Mouse (Mus musculus) G1E (cell line): Measurements from ENCODE around the gene Psmb7. TPM values are rescaled to one million over a fixed set of nuclear protein-coding genes. Genes with fewer than 3 reads are reported as not detected.

Experiments used
- ATAC-seq: 2 replicates; pipeline ENCODE4 v1.8.0; 2016; ENCODE audit warnings: mild to moderate bottlenecking; ENCODE audit not compliant: insufficient number of reproducible peaks, poor library complexity, low FRiP score, severe bottlenecking; ENCODE audit errors: extremely low read depth
- DNase-seq: peaks from one replicate; pipeline ENCODE4 v3.0.0; 2012; ENCODE audit warnings: low spot score
- H3K27me3 ChIP-seq: 2 replicates; pipeline ENCODE4 v1.6.1; 2012; ENCODE audit warnings: mild to moderate bottlenecking, low read length, inconsistent platforms; ENCODE audit not compliant: insufficient read depth
- H3K36me3 ChIP-seq: replicated peaks from 2 replicates; pipeline ENCODE3; 2012; ENCODE audit warnings: mild to moderate bottlenecking, inconsistent platforms
- H3K4me1 ChIP-seq: 2 replicates; pipeline ENCODE4 v1.6.1; 2012; ENCODE audit warnings: low read depth, low read length, inconsistent platforms, mixed read lengths; ENCODE audit not compliant: insufficient read depth
- H3K4me3 ChIP-seq: 2 replicates; pipeline ENCODE4 v1.5.1; 2012; ENCODE audit warnings: low read depth, mild to moderate bottlenecking, inconsistent platforms, low read length, moderate library complexity, mixed read lengths
- H3K9me3 ChIP-seq: replicated peaks from 2 replicates; pipeline ENCODE4 v1.6.1; 2012; ENCODE audit warnings: inconsistent platforms
- CTCF ChIP-seq: IDR thresholded peaks from 2 replicates; pipeline ENCODE4 v1.5.1; 2012; ENCODE audit warnings: low read depth, low read length, inconsistent platforms, mixed read lengths
- GATA1 ChIP-seq: IDR thresholded peaks from 2 replicates; pipeline ENCODE4 v1.6.1; 2012; ENCODE audit warnings: borderline replicate concordance, low read length, inconsistent platforms, mixed read lengths
- GATA2 ChIP-seq: IDR thresholded peaks from 2 replicates; pipeline ENCODE4 v1.6.1; 2012; ENCODE audit warnings: low read depth, low read length, inconsistent platforms, borderline replicate concordance
- POLR2AphosphoS5 ChIP-seq: IDR thresholded peaks from 2 replicates; pipeline ENCODE4 v1.6.1; 2012; ENCODE audit warnings: low read depth, low read length, inconsistent platforms; ENCODE audit not compliant: insufficient replicate concordance
- TAL1 ChIP-seq: conservative IDR thresholded peaks from 2 replicates; pipeline ENCODE4 v1.6.1; 2012; ENCODE audit warnings: low read depth, low read length, inconsistent platforms, mixed read lengths
- polyA plus RNA-seq: library from polyadenylated mRNA; stranded (reverse); fragments of >175 nt; gene quantifications from 2 replicates; pipeline ENCODE4 v1.2.3, GENCODE M21; 2012
- total RNA-seq, 2 experiments: library from RNA; stranded (forward) in 1 of 2; stranded (reverse) in 1 of 2; fragments of 200-1000 nt in 1 of 2; fragments of >200 nt in 1 of 2; fragmentation: Nextera tagmentation in 1 of 2; gene quantifications; 2 replicates each; pipeline ENCODE4 v1.2.3; 2014 to 2017

Gene Psmb7
- total and polyA plus RNA-seq, 3 experiments: 15.2 to 261 (median 114) TPM

DNA sequence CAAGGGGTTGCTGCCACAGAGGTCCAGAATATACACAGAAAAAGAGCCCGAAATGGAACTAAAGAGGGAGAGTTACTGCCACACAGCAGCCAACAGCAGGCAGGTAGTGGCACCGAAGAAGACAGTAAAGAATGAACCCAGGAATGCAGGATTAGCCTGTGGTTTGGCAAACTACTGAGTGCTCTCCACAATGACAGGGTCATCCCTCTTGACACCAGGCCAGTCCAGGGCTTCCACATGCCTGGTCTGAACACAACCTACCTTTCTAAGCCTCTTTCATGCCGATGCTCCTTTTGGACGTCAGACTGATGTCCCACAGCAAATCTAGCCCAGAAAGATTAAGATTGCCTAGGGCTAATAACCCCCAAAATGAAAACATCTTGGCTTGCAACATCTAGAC is 15.1 kb downstream of the Psmb7 start:
- Histone ChIP-seq H3K27me3 (no peaks in the 10 kb centered on the region), H3K4me1 (peaks cover 3% of the 10 kb centered on the region; the same call in 1 of the 2 replicates), H3K4me3 (no peak overlapping the region), H3K9me3 (no peaks in the 10 kb centered on the region), H3K36me3 (peaks cover 97% of the 10 kb centered on the region)
- ATAC-seq: no peak
- DNase-seq: no peak
- no peak for TF ChIP-seq POLR2AphosphoS5
- no peak for TF ChIP-seq GATA1
- TF ChIP-seq TAL1: no peak
- TF ChIP-seq GATA2: no peak
- no peak for TF ChIP-seq CTCF

DNA sequence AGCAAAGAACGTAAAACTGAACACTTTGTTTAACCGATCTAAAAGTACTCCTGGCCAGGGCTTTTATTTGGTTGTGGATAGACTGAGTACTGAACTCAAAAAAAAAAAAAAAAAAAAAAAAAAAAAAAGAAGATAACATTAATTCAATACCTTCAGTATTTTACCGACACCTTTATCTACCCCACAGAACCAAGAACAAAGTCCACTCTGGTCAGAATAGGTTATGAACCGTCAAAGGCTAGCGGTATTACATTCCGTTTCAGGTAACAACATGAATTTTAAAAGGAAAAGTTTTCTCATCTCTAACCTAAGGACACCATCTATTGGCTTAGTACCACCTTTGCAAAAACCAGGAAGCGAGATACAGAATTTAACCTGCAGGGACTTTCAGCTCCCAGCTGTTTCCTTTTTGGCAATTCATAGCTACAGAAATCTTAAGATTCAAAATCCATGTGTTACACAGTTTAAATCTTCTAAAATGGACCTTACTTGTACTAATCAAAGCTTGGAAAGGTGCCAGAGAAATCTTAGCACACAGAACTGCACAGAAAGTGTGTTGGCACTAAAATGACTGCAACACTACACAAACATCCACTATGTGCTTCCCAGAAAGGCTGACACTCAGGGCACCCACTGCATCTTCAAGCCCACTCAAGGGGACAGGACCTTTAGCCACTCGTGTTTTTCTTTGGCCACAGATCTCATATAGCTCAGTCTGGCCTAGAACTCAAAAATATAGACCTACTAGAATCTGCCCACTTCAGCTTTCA is 19.9 kb downstream of the Psmb7 start:
- DNase-seq: no peak
- no peaks in the 10 kb centered on the region for H3K27me3 ChIP-seq
- H3K4me1 ChIP-seq: peaks cover 10% of the 10 kb centered on the region; the same call in 1 of the 2 replicates
- no peak for ATAC-seq
- H3K4me3 ChIP-seq: no peak overlapping the region
- H3K36me3 ChIP-seq: peaks cover 87% of the 10 kb centered on the region
- no peak for TF ChIP-seq GATA2
- H3K9me3 ChIP-seq: no peaks in the 10 kb centered on the region

DNA sequence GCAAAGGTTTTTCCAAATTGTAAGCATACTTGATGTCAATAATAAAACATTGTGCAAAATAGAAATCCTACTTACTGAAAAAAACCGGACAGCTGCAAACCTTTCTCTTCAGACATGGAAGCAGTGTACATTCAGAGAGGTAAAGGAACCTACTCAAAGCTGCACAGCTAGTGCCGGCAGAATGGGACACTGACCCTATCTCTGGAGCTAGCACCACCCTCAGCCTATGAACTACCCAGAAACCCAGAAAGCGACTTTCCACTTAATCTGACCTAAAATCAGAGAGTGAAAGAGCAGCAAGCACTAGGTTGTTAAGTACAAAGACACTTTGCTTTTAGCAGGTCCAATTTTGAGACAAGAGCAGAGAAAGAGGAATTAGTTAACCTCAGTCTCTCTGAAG is 20.5 kb downstream of the Psmb7 start:
- Histone ChIP-seq H3K4me1 (peaks cover 10% of the 10 kb centered on the region; the same call in 1 of the 2 replicates), H3K36me3 (peaks cover 83% of the 10 kb centered on the region), H3K27me3 (no peaks in the 10 kb centered on the region), H3K9me3 (no peaks in the 10 kb centered on the region), H3K4me3 (no peak overlapping the region)
- ATAC-seq (no peak), DNase-seq (no peak)
- TF ChIP-seq GATA2 (no peak), POLR2AphosphoS5 (no peak), TAL1 (no peak), CTCF (no peak), GATA1 (no peak)

DNA sequence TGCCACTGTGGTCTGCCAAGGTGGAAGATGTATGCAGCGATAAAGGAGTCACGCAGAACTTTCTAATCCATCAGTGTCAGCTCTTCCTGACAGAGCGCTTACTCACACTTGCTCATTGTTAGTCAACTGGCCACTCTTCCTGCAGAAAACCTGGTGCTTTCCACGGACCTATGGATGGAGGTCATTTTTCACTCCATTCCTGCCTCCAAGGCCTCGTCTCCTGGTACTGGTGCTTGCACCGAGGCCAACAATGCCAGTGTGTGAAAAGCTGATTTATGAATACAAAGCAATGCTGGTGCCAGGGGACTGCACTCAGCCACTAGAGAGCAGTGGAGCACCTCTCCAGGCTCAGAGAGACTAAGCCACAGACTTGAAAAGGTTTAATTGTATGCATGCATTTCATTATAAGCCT is 22.3 kb downstream of the Psmb7 start:
- ATAC-seq: no peak
- no peaks in the 10 kb centered on the region for H3K9me3 ChIP-seq

DNA sequence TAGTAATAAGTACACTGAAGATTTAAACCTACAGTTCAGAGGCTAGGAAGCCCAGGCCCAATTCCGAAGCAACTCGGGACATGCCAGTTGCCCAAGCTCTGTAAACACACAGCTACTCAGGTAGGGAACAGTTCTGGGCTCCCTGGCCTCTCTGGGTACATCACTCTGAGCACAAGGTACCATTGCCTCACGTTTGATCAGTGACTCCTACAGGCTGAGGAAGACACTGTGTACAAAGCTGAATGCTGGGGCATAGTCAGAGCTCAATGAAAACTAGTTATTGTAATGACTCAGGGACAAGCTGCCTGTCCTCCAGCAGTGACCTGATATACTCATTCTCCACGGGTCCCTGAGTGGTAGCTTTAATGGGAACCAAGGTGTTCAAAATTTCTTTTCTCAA is 22.8 kb downstream of the Psmb7 start:
- TF ChIP-seq TAL1 (no peak), POLR2AphosphoS5 (no peak), CTCF (no peak), GATA1 (no peak), GATA2 (no peak)
- Histone ChIP-seq H3K36me3 (peaks cover 83% of the 10 kb centered on the region), H3K27me3 (no peaks in the 10 kb centered on the region), H3K4me1 (peaks cover 26% of the 10 kb centered on the region), H3K9me3 (no peaks in the 10 kb centered on the region), H3K4me3 (no peak overlapping the region)
- no peak for ATAC-seq
- no peak for DNase-seq

More for the DNA sequence above, 22.3 kb downstream of the Psmb7 start:
- Histone ChIP-seq H3K36me3 (peaks cover 83% of the 10 kb centered on the region), H3K4me1 (peaks cover 22% of the 10 kb centered on the region), H3K27me3 (no peaks in the 10 kb centered on the region), H3K4me3 (no peak overlapping the region)
- no peak for DNase-seq
- TF ChIP-seq GATA2 (no peak), POLR2AphosphoS5 (no peak), GATA1 (no peak), CTCF (no peak), TAL1 (no peak)

DNA sequence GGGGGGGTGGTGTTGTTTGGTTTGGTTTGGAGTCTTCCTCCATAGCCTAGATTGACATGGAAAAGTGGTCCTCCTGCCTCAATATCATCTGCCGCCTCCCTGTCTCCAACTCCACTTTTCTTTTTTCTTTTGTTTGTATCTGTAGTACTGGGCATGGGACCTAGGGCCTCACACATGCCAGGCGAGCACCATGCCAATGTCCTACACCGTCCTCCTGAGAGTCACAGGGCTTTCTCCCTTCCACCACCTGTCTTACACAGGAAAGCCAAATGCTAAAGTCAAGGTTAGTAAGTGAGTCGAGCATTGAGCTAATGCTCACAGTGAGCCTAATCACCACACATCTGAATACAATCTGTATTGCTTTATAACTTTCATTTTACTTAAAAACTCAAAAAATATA is 24.1 kb downstream of the Psmb7 start:
- peaks cover 83% of the 10 kb centered on the region for H3K36me3 ChIP-seq
- DNase-seq (no peak), ATAC-seq (no peak)
- H3K4me3 ChIP-seq: no peak overlapping the region
- TF ChIP-seq GATA2 (no peak), TAL1 (no peak), CTCF (no peak), GATA1 (no peak), POLR2AphosphoS5 (no peak)
- H3K27me3 ChIP-seq: no peaks in the 10 kb centered on the region
- peaks cover 28% of the 10 kb centered on the region for H3K4me1 ChIP-seq
- no peaks in the 10 kb centered on the region for H3K9me3 ChIP-seq
